Mouse (Mus musculus) heart, postnatal 36 days (tissue): ENCODE measurements at regions not wholly inside any gene's neighbourhood (a gene's known extent, or its start where the extent isn't known, plus 50 kb on each side); places are given as distances from the start of the nearest gene placed in this dataset.

Experiments
- DNase-seq, 2 experiments: peaks; one replicate each; pipeline ENCODE4 v3.0.0; 2021 to 2022
- intact Hi-C: fragments of 180-260 bp; cut with DNase I; formaldehyde crosslinking; loops from one replicate; pipeline ENCODE4 v1.15.1; 2025

DNA sequence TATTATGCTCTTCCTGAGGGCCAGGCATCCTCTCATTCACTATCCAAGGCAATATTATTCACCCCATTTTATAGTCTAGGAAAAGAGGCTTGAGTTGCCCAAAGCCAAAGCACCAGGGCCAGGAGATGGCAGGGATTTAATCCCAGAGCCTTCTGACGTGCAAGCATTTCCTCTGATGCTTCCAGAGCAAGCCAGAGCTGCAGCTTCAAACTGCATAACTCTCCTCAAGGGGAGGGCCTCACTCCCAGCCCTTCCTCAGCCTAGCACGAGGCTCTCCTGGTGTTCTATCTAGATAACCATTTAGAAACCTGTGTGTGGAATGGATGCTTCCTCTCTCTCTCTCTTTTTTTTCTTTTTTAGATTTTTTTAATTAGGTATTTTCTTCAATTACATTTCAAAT lies 130.0 kb upstream of the Syt13 start:
- intact Hi-C loops, result no loop called here
- no peak for DNase-seq

DNA sequence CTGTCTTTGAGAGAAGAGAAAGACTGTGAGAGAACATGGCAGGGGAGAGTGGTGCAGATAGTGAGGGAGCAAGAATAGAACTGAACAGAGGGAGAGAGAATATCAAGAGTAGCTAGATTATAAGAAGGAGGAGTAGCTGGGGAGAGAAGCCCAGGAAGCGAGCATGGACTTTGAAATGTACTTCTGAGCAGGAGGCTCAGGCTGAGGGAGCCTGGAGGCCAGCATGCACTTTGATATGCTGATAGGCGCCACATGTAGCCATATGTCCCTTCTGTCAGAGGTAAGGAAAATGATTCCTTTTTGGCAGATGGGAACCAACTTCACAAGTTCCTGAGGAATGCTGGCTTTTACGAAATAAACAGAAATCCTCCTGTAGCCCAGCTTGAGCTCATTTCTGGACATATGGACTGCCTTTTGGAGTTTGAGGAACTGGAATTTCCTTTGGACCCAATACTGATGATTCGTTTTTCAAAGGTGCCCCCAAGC lies 126.9 kb upstream of the Syt13 start:
- intact Hi-C loops, result no loop called here
- DNase-seq, result no peak

DNA sequence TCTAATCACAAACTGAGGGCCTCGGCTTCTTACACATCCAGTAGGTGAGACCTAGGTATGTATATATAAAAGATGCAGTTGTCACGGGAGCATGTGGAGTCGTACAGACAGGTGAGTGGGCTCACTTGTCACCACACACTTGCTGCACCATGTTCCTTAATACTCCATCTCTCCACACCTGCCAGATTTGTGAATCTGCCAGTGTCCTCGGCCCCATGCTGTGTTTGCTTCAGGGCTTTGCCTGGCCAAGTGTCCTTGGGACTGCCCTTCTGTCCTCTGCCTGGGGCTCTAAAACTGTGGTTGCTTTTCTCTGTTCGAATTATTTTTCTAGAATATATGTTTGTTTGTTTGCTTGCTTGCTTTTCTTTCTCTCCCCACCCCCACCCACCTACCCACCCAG lies 126.0 kb upstream of the Syt13 start:
- intact Hi-C loops, result no loop called here
- DNase-seq, result no peak

DNA sequence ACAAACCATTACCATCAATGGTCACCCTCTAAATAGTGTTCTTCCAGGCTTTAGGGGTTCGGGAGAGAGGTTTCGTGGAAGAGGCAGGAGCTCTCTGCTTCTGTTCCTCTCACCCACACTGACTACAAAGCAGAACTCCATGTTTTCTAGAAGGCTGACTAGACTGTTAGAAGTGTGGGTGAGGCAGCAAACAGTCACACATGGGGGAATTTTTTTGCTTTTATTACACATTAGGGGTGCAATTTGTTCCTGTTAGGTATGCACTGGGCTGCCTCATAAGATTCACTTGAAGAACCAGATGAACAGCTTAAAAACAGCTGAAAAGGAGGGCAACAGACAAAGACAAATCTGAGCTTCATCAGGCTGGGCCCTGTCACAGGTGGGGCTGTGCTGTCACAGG lies 124.5 kb upstream of the Syt13 start:
- no peak for DNase-seq
- intact Hi-C loops, result no loop called here

DNA sequence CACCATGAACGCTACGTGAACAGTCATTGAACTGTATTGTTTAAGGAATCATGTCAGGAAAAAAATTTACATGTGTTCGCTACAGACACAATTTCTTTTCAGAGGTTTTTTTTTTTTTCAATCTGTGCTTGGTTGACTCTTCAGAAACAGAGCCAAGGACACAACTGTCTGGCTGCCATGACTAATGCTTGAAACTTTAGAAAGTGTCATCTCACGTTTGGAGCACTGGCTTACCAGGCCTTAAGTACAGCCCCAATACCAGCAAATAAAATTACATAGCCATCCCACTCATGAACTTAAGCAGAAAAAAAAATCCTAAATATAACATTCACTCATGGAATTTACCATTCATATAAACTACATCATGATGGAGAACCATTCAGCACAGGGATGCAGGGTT lies 115.1 kb upstream of the Syt13 start:
- intact Hi-C loops, result no loop called here
- DNase-seq, result no peak

DNA sequence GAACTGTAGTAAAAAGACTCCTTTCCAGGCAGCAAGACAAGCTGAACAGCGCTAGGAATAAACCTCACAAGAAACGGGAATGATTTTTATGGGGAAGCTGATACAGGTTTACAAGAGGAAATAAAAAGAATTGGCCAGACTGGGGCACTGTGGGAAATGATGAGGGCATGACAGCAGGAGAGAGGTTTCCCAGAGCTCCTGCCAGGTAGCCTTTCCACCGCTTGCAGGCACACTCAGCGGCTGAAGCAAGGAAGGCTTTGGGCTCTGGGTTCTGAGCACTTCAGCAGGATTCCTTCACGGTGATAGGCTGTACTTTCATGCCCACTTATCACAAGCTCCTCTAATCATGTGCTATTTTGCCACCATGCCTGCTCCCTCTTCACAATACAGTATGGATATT lies 114.2 kb upstream of the Syt13 start:
- no peak for DNase-seq
- intact Hi-C loops, result no loop called here

DNA sequence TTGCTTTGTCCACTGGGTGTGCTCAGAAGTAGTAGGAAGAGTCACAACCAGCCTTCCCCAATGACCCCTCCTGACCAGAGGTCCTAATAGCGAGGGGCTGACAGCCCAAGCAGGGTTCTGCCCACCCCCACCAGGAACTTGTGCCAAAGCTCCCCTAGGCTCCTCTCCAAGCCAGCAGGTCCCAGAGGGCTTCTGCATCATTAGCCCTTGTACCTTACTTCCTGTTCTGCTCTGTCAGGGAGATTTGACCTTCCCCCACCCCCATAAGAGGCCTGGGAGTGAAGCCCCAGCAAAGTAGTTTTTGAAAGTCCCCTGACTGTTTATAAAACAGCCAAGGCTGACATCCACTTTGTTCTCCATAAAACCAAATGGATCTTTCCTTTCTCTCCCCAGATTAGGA lies 110.0 kb upstream of the Syt13 start:
- intact Hi-C loops, result no loop called here
- DNase-seq, result no peak

DNA sequence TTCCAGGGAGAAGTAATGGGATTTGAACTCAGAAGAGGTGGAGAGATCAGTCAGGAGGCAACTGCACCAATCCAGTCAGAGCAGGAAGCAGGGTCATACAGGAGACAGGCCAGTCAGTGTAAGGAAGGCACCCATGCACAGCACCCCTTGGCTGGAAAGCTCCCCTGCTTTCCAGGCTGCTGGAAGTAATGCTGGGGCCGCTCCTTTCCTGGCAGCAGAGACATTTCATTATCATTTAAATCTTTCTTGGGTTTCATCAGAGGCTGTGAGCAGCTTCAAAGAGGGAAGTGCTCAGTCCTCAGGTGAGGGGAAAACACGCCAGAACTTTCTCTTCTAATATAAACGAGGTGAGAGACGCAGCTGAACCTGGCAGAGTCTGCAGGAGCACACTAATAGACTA lies 109.1 kb upstream of the Syt13 start:
- intact Hi-C loops, result no loop called here
- no peak for DNase-seq

DNA sequence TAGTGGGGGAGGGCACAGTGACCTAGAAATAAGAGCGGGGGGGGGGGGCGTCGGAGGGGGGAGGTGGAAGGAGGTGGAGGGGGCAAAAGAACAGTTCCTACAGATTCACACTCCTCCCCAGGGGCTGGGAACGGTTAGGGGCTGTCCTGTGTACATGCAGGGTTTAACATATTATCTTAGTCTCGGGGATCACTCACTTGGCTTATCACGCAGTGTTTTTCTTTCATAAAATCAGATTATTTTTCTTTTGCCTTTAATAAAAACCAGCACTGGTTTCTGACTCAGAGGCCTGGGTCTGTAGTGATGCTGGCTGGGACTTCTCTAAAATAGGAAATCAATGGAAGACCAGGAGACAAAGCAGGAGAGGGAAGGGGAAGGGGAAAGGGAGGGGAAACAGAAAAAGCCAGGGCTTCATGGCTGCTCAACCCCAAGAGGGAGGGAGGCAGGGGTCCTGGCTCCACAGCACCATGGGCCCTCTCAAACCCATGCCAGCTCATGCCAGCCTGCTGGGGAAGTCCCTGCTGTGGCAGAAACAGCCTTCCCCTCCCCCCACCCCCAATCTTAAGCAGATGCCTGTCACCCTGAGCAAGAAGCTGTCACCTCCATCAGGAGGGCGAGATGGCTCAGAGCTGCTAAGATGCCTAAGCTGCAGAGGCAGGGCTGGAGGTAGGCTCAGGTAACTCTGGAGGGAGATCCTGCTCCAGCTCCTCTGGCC lies 108.3 kb upstream of the Syt13 start:
- intact Hi-C loops, result no loop called here
- no peak for DNase-seq

DNA sequence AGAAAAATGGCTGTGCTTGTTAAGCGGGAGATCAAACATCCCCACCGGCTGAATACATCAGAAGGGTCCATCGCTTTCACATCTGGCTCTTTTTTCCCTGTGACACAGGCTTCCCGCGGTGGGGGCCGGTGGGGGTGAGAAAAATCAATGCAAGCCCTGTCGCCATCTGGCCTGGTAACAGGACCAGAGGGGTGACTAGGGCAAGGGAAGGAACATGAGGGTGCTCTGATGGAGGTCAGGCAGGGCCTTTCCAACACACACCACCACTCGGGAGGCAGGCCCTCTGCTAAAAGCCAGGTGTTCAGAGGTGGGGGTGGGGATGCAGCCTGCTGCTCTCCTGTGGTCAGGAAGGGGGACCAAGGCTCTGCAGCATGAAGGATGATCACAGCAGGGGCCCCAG lies 107.5 kb upstream of the Syt13 start:
- intact Hi-C loops, result no loop called here
- DNase-seq, result no peak

DNA sequence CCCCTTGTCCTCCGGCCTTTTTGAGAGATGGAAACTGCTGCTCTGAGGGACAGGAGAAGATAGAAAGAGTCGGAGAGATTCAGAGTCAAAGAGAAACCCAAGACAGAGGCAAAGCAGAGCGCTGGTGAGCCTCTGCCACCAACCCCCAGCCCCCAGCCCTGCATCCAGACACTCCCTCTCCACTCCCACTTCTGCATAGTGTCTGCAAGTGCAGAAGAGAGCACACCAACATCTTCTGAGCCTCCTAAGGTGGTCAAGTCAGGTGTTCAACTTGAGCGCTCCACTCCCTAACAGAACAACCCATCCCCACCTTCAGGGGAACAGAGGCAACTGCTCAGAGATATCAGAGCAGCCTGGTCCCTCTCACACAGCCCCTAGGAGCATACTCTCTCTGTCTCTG lies 106.8 kb upstream of the Syt13 start:
- intact Hi-C loops, result no loop called here
- no peak for DNase-seq

DNA sequence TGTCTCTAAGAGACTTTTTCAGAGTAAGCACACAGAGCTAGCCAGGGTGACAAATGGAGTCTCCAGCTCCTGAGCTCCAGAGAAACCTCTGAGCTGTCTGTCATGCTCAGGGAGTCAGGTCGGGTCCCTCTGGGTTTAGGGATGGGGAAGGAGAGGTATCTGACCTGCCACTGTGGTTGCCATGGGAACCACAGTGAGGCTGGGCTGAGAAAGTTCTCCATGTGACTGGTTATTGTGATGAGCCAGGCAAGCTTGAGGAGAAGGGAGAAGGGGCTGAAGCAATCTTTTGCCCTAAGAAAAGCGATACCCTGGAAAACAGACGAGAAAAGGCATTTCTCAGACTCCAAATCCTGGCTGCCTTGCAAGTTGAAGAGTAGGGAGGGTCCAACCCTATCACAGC lies 105.7 kb upstream of the Syt13 start:
- intact Hi-C loops, result no loop called here
- DNase-seq, result no peak

DNA sequence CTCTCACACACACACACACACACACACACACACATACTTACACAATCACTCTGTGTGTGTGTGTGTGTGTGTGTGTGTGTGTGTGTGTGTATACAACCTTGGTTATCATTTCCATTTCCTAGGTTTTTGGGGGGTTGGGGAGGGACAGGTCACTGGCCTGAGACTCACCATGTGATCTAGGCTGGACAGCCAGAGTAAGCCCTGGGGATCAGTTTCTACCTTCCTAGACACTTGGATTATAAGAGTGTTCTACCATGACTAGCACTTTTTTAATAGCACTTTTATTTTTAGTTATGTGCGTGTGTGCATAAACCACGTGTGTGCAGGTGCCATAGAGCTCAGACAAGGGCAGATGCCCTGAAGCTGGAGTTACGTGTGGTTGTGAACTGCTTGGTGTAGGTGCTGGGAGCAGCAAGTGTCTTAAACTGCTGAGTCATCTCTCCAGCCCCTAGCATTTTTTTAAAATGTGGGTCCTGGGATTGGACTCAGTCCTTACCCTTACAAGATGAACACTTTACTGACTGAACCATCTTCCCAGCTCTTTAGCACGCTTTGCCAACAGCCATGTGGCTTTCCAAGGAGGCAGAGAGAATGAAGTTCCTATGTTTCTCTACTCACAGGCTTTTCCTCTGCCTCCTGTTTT lies 105.1 kb upstream of the Syt13 start:
- intact Hi-C loops, result loop anchor here (1.0 to 2.0 kb wide), 3 partner anchors 67 to 324 kb away; no protein-coding TSS in a partner anchor

DNA sequence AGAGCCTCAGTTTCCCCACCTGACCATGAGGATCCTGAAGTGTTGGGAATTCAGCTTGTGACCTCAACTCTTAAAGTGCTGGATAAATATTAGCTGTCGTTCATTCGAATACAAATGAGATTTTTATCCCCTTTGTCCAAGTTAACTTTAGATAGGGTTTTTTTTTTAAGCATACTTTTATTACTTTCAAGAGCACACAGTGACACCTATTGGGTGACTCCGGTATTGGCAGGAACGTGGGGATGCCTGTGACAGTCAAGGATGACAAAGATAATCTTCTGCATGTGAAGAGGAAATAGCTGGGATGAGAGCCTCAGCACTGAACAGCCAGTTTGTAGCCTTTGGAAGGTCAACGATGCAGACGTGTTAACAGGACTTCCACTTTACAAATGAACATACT lies 103.9 kb upstream of the Syt13 start:
- DNase-seq, result peak; percentile 50 to 63
- intact Hi-C loops, result loop anchor here (1.0 to 2.0 kb wide), 3 partner anchors 68 to 325 kb away; no protein-coding TSS in a partner anchor

More for the DNA sequence above, 105.1 kb upstream of the Syt13 start:
- no peak for DNase-seq

DNA sequence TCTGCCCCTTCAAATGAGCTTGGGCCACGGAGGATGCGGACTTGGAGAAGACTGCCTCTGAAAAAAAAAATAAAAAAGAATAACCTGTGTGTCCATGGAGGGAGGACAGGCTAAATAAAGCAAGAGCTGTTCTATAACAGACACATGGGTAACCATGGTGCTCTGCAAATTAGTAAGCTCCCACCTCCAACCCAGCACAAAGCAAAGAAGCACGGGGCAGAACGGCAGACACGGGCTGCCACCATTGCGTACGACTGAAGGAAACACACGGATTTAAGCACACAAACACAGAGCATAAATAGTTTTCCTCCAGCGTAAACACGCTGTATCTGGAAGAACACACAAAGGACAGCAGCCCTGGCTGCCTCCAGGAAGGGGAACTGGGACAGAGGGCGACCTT lies 101.9 kb upstream of the Syt13 start:
- no peak for DNase-seq
- intact Hi-C loops, result no loop called here

DNA sequence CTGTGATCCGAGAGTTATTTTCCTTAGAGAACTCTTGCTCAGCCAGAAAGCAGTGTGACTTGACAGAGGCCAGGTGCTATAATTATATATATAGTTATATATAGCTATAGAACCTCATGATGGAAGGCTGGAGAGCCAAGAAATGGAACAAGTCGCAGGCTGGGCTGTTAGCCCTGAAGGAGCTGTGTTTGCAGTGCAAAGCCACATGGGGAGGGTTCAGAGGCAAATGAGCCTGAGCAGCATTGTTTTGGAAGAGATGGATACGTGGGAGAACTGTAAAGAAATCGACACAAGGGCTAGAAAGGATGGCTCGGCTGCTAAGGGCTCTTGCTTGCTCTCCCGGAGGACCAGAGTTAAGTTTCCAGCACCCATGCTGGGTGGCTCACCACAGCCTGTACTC lies 95.3 kb upstream of the Syt13 start:
- intact Hi-C loops, result no loop called here
- no peak for DNase-seq

DNA sequence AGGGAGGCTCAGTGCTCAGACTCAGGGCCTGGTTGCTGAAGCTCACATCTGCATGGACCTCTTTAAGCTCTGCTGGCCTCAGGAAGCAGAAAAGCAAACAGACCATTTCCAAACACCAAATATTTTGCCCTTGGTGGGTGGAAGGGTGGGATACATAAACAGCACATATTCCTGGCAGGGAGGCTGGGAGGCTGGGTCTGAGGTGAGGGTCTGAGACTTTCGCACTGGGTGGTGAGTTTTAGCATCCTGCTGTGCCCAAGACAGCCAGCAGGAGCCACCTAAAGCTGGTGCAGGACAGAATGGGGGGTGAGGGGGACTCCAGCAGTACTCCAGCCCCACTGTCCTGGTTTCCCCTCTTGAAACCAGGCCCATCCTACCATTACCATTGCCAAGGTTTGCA lies 90.6 kb upstream of the Syt13 start:
- no peak for DNase-seq
- intact Hi-C loops, result no loop called here

DNA sequence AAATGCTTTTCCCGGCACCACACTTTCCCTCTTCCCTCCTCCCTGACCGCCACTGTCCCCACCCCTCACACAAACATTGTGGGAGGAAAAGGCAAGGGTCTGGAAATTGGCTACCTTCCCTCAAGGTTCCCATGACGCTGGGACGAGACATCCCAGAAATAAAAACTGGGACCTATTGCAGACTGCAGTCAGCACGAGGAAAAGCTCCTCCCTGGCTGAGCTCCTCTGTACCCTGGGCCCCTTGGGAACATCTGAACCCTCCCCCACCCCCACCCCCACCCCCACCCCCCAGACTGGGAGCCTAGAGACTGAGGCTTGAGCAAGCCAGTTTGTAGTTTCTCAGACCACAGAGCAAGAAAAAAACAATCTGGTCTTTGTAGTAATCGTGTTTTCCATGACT lies 89.5 kb upstream of the Syt13 start:
- DNase-seq, result no peak
- intact Hi-C loops, result no loop called here

DNA sequence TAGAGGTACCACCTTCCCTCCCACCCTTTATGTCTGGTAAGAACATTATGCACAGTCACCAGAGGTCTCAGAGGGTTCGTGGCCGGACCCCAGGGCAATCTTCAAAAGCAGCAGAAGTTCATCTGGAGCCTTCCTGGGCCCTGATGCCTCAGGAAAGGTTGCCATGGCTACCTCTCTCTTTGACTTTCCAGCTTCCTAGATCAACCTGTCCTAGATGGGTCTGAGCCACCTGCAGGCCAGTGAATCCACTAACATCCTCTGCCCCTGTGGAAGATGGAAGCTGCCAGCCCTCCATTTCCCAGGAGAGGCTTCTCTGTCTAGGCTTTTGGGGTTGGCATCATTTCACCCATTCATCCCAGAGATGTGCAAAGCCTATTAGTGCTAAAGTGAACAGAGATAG lies 84.8 kb upstream of the Syt13 start:
- intact Hi-C loops, result no loop called here
- no peak for DNase-seq

DNA sequence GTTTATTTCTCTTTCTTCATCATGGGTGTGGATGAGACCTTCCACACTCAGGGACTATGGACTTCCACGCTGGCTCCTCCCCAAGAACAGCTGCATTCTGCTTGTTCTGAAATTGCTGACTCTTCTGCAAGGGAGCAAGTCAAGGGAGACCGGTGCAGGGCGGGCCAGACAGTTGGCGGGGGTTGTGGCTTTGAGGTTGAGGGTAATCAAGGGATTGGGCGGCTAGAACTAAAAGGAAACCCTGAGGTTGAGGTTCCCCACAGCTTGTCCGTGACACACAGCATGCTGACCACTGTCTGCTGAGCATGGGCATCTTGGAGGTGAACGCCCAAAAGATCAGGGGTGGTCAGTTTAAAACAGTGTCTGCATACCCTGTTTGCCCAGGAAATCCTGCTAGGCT lies 83.1 kb upstream of the Syt13 start:
- no peak for DNase-seq
- intact Hi-C loops, result no loop called here

DNA sequence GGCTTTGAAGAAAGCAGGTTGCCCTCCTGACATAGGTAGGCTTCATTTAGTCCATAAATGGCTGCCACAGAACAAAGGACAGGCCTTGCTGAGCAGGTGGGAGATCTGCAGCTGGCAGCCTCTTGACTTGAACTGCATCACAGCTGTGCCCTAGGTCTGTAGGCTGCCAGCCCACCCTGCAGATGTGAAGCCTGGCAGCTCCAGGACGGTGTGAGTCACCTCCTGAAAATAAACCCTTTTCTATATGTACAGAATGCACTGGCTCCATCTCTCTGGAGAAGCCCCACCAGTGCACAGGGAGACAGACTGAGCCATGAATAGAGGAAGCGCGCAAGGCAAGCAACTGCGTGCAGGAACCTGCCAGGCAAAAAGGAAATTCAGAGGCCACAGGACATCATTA lies 78.7 kb upstream of the Syt13 start:
- intact Hi-C loops, result no loop called here
- no peak for DNase-seq

DNA sequence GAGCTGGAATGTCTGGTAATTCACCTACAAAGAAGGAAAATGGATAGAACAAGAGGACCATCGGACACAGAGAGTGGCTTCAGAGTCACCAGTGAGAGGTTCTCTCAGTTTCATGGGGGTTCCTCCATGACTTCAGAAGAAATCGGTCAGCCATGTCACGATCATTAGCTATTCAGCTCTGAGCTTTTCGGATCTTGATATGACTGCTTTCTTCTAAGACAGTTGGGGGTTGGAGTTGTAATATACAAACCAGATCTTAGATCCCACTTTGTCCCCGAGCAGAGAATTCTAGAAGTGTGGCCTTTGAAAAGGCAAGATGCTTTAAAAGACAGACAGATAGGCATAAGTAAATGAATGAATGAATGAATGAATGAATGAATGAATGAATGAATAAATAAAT lies 76.9 kb upstream of the Syt13 start:
- DNase-seq, result no peak
- intact Hi-C loops, result no loop called here

DNA sequence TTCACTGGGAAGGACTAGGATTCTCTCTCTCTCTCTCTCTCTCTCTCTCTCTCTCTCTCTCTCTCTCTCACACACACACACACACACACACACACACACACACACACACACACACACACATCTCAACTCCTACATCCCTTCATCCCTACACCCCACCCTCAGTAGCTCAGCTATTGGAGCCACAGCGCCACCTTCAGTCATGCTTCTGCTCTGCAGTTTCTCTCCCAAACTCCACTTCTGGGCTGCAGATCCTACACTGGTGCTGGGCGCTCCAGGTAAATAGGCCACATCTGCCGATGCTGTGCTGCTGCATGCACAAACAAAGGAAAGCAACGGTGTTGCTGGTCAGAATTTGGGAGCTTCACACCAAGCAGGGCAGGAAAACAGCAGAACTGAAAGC lies 74.9 kb upstream of the Syt13 start:
- peak; percentile 32 to 42 for DNase-seq
- intact Hi-C loops, result no loop called here
